Mouse (Mus musculus): Measurements from ENCODE around the gene Grb2.

DNA sequence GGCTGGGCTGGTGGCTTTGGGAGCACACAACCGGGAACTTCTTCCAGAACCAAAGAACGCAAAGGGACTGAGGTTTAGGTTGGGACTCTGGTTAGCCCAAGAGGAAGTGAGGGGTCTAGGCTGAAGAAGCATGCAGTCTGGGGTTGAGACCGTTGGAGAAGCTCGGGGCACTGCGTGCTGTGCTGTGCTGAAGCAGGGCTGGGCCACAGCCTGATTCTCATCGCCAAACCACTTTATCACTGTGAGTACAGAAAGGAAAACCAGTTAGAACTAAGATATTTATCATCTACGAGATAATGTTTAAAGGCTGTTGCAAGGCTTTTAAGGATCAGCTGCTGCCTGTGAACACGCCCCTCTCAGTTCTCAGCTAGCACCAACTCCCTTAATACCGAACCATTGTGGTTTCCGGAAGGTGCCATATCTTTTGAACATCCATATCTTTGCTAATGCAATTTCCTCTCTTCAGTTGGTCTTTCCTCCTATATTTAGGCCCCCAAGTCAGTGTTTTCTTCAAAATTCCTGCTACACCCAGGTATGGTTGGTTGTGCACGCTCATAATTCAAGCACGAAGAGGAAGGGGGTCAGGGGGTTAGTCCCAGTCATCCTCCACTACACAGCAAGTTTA is 4.4 kb upstream of the Grb2 start:
- TF ChIP-seq CTCF (IDR thresholded peaks at IDR 0.05; ENCODE audit: insufficient read depth, low read depth, low read length) (no peak), POLR2A (IDR thresholded peaks at IDR 0.05; ENCODE audit: insufficient read depth, low read depth, low read length) (no peak)
